Mouse (Mus musculus): ENCODE data around the gene F11r. TPM values are rescaled to one million over a fixed set of nuclear protein-coding genes. Genes with fewer than 3 reads are reported as not detected.

The F11r gene
- total and polyA plus RNA-seq, 3 experiments, result 32.9 to 47.5 (median 36.1) TPM

DNA sequence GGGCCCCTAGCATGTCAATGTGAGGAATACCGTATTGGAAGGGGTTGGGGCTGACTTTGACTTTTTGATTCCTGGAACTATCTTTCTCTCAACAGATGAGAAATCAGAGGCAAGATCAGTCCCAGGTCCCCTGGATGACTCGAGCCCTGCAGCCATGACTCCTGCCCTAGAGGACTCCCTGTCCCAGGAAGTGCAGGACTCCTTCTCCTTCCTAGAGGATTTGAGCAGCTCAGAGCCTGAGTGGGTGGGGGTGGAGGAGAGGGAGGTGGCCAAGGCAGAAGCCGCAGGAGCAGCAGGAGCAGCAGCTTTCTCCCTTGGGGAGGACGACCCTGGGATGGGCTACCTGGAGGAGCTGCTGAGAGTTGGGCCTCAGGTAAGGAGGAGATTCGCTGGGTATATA, 30.1 kb upstream of the F11r start:
- Histone ChIP-seq H3K27me3 (ENCODE audit: control insufficient read depth, insufficient read depth, low read length) (no peaks in the 10 kb centered on the region), H3K4me1 (ENCODE audit: control insufficient read depth, insufficient read depth, low read length) (no peaks in the 10 kb centered on the region), H3K27ac (no peak overlapping the region), H3K4me3 (no peak overlapping the region), H3K9ac (ENCODE audit: low read depth, low read length) (no peak overlapping the region), H3K79me2 (replicated peaks; ENCODE audit: control insufficient read depth, insufficient read depth, low read length) (no peaks in the 10 kb centered on the region), H3K36me3 (ENCODE audit: control insufficient read depth, insufficient read depth, low read length) (no peaks in the 10 kb centered on the region)
- no peak for TF ChIP-seq CTCF (IDR thresholded peaks at IDR 0.05)
- no peak for TF ChIP-seq EP300 (IDR thresholded peaks at IDR 0.05; ENCODE audit: insufficient read depth, low read depth, low read length)
- TF ChIP-seq POLR2A (IDR thresholded peaks at IDR 0.05; ENCODE audit: insufficient read depth, low read depth, low read length), result no peak
- WGBS, result 72% methylated on average over 5 of the region's 5 CpGs
- intact Hi-C loops (cut with DNase I), result loop anchor here (5.0 kb wide), 1 partner anchor 45 kb away; the partner anchor contains the start of gene Klhdc9
- DNase-seq, result no peak

DNA sequence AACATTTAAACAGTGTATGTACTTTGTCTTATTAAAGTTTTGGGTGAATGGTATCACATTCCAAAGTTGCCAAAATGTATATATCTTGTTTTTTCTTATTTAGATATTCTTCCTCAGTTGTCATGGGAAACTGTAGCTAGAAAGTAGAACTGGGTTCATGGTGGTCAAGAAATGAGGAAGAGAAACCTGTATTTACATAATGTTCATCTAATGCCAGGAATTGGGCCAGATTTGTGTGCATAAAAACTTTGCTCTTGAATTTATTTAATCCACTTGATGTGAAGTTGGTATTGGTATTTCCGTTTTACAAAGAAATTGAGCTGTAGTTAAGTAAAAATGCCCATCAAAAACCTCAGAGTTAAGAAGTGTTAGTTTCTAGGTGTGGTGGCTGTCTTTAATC, 27.1 kb upstream of the F11r start:
- TF ChIP-seq POLR2A (IDR thresholded peaks at IDR 0.05; ENCODE audit: insufficient read depth, low read depth, low read length) (no peak), EP300 (IDR thresholded peaks at IDR 0.05; ENCODE audit: insufficient read depth, low read depth, low read length) (no peak), CTCF (IDR thresholded peaks at IDR 0.05) (no peak)
- H3K27ac ChIP-seq, result no peak overlapping the region
- peaks cover 2% of the 10 kb centered on the region; the same call in 1 of the 2 replicates for H3K79me2 ChIP-seq (replicated peaks; ENCODE audit: control insufficient read depth, insufficient read depth, low read length)
- no peak overlapping the region for H3K4me3 ChIP-seq
- no peaks in the 10 kb centered on the region for H3K36me3 ChIP-seq (ENCODE audit: control insufficient read depth, insufficient read depth, low read length)
- peaks cover 4% of the 10 kb centered on the region for H3K4me1 ChIP-seq (ENCODE audit: control insufficient read depth, insufficient read depth, low read length)
- 89% methylated on average over 1 of the region's 1 CpGs for WGBS
- intact Hi-C loops (cut with DNase I), result loop anchor here (2.0 to 5.0 kb wide), 2 partner anchors 42 to 121 kb away; no protein-coding TSS in a partner anchor
- no peak overlapping the region for H3K9ac ChIP-seq (ENCODE audit: low read depth, low read length)
- no peaks in the 10 kb centered on the region for H3K27me3 ChIP-seq (ENCODE audit: control insufficient read depth, insufficient read depth, low read length)
- no peak for DNase-seq

DNA sequence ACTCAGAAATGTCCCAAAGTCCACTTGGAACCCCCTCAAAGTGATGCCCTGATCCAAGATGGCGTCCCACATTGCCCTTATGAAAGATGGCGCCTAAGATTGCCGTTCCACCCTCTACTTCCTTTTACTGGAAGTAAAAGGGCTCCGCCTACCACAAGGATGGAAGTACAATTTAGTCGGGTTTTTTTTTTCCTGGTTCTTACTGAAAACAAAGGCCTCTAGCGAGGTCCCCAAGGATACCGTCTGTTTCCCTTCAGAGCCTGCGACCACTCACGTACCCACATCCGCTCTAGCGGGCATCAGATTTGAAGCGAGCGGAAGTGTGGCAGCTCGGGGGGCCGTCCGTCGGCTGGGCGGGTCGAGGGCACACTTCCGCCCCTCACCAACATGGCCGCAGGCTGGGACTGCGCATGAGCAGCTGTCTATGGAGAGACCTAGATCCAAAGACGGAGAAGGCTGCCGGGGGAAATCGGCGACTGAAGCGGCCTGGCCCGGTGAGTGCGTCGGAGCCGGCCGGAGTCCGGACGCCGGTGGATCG, 26.3 kb upstream of the F11r start, which contains the start of gene Usf1:
TSS of gene Usf1 (plus strand) at position 367 of the 538 bp plus-strand sequence.
- peak; percentile 96 for DNase-seq
- intact Hi-C loops (cut with DNase I), result loop anchor here (1.0 to 5.0 kb wide), 3 partner anchors 41 to 122 kb away; partner anchors contain the start of gene Dedd
- Histone ChIP-seq H3K36me3 (ENCODE audit: control insufficient read depth, insufficient read depth, low read length) (no peaks in the 10 kb centered on the region), H3K27ac (peak within 1 kb of the TSS; percentile 95), H3K4me1 (ENCODE audit: control insufficient read depth, insufficient read depth, low read length) (peaks cover 4% of the 10 kb centered on the region), H3K9ac (ENCODE audit: low read depth, low read length) (peak within 1 kb of the TSS; percentile 98), H3K27me3 (ENCODE audit: control insufficient read depth, insufficient read depth, low read length) (no peaks in the 10 kb centered on the region), H3K4me3 (peak within 1 kb of the TSS; percentile 89), H3K79me2 (replicated peaks; ENCODE audit: control insufficient read depth, insufficient read depth, low read length) (peaks cover 2% of the 10 kb centered on the region; the same call in 1 of the 2 replicates)
- peak; percentile 59; the same call in 1 of the 2 replicates for TF ChIP-seq EP300 (IDR thresholded peaks at IDR 0.05; ENCODE audit: insufficient read depth, low read depth, low read length)
- peak; percentile 82 for TF ChIP-seq POLR2A (IDR thresholded peaks at IDR 0.05; ENCODE audit: insufficient read depth, low read depth, low read length)
- peak; percentile 8; the same call in 1 of the 2 replicates for TF ChIP-seq CTCF (IDR thresholded peaks at IDR 0.05)
- under 1% methylated on average over 36 of the region's 36 CpGs for WGBS

DNA sequence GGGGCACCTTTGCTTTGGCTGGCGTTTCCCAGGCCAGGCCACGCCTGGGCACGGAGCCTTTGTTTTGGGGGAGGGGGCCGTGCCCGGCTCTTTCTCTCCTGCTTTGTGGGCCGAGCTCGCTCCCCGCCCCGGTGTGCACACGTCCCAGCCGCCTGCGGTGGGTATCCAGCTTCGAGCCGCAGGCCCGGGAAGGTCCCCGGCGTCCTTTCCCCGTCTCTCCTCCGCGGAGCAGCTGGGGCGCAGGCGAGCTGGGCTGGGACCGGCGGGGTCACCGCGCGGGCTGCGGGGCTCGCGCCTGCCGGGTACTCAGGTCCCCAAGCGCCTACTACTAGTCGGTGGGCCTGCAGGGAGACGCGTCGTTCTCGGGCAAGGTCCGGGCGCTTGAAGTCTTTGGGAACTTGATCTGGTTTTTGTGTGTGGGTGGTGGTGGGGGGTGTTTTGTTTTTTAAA, 25.8 kb upstream of the F11r start:
- intact Hi-C loops (cut with DNase I), result loop anchor here (1.0 to 5.0 kb wide), 3 partner anchors 41 to 123 kb away; partner anchors contain the start of gene Dedd
- 1% methylated on average over 39 of the region's 39 CpGs for WGBS
- H3K27me3 ChIP-seq (ENCODE audit: control insufficient read depth, insufficient read depth, low read length), result no peaks in the 10 kb centered on the region

DNA sequence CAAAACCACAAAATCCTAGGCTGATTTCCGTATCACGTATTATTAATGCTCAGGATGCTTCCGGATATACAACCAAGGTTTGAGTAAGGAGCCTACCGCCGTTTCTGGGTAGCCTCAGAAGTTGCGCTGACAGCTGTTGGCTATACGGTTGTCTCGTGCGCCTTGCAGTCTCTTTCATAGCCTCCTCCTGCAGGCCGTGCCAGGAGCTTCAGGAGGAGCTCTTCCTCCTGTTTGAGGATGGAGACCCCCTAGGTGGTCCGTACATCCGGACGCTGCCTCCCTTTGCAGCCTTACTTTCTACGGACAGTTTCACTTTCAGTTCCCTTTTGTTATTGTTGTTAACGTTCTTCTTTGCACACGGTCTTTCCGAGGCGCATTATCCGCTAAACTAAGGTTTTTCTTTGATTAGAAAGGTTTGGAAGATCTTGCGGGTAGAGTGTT, 25.3 kb upstream of the F11r start:
- peak; percentile 59 to 72 for DNase-seq
- H3K4me3 ChIP-seq, result peak overlapping the region; percentile 89

More for the DNA sequence above, 25.8 kb upstream of the F11r start:
- Histone ChIP-seq H3K36me3 (ENCODE audit: control insufficient read depth, insufficient read depth, low read length) (no peaks in the 10 kb centered on the region), H3K4me1 (ENCODE audit: control insufficient read depth, insufficient read depth, low read length) (peaks cover 4% of the 10 kb centered on the region), H3K4me3 (peak overlapping the region; percentile 89), H3K9ac (ENCODE audit: low read depth, low read length) (peak overlapping the region; percentile 98), H3K27ac (peak overlapping the region; percentile 95), H3K79me2 (replicated peaks; ENCODE audit: control insufficient read depth, insufficient read depth, low read length) (peaks cover 2% of the 10 kb centered on the region; the same call in 1 of the 2 replicates)
- TF ChIP-seq CTCF (IDR thresholded peaks at IDR 0.05), result no peak
- TF ChIP-seq POLR2A (IDR thresholded peaks at IDR 0.05; ENCODE audit: insufficient read depth, low read depth, low read length), result no peak
- TF ChIP-seq EP300 (IDR thresholded peaks at IDR 0.05; ENCODE audit: insufficient read depth, low read depth, low read length), result no peak
- DNase-seq, result no peak

More for the DNA sequence above, 25.3 kb upstream of the F11r start:
- Histone ChIP-seq H3K27ac (peak overlapping the region; percentile 95), H3K4me1 (ENCODE audit: control insufficient read depth, insufficient read depth, low read length) (peaks cover 4% of the 10 kb centered on the region), H3K36me3 (ENCODE audit: control insufficient read depth, insufficient read depth, low read length) (no peaks in the 10 kb centered on the region), H3K27me3 (ENCODE audit: control insufficient read depth, insufficient read depth, low read length) (no peaks in the 10 kb centered on the region), H3K9ac (ENCODE audit: low read depth, low read length) (peak overlapping the region; percentile 98), H3K79me2 (replicated peaks; ENCODE audit: control insufficient read depth, insufficient read depth, low read length) (peaks cover 2% of the 10 kb centered on the region; the same call in 1 of the 2 replicates)
- TF ChIP-seq CTCF (IDR thresholded peaks at IDR 0.05) (peak; percentile 33; the same call in 1 of the 2 replicates), POLR2A (IDR thresholded peaks at IDR 0.05; ENCODE audit: insufficient read depth, low read depth, low read length) (no peak)
- intact Hi-C loops (cut with DNase I), result loop anchor here (1.0 to 5.0 kb wide), 4 partner anchors 25 to 67 kb away; partner anchors contain the start of gene F11r
- under 1% methylated on average over 20 of the region's 20 CpGs for WGBS

Data from heart, adult 2 months (tissue).